Mouse (Mus musculus) lung, postnatal 0 days (tissue): ENCODE results near the gene Stra6.

ENCODE experiments used
- CTCF ChIP-seq: IDR thresholded peaks from 2 replicates; pipeline ENCODE4 v1.5.1; 2016; ENCODE audit warnings: antibody characterized with exemption, mild to moderate bottlenecking
- EP300 ChIP-seq: IDR thresholded peaks from 2 replicates; pipeline ENCODE4 v1.6.1; 2016; ENCODE audit warnings: antibody characterized with exemption, mild to moderate bottlenecking, control low read depth

DNA sequence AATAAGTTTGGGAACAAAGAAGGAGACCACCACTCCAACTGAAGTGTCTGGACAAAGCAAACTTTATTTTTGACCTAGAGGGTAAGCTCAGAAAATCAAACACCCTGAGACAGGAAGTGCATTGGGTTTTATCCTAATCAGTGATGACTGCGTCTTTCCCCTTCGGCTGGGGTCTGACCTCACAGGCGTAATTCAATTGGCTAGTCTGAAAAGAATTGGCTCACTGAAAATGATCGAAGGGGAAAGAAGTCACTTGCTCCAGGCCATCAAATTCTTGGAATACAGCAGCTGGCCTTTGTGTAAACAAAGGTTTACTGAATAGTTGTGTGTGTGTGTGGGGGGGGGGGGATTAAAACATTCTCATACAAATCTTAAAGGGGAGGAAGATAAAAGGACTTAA lies 62.2 kb downstream of the Stra6 start:
- TF ChIP-seq CTCF = no peak
- no peak for TF ChIP-seq EP300
